23 mouse cellular contexts compared by ENCODE assay signal in the genomic region with DNA sequence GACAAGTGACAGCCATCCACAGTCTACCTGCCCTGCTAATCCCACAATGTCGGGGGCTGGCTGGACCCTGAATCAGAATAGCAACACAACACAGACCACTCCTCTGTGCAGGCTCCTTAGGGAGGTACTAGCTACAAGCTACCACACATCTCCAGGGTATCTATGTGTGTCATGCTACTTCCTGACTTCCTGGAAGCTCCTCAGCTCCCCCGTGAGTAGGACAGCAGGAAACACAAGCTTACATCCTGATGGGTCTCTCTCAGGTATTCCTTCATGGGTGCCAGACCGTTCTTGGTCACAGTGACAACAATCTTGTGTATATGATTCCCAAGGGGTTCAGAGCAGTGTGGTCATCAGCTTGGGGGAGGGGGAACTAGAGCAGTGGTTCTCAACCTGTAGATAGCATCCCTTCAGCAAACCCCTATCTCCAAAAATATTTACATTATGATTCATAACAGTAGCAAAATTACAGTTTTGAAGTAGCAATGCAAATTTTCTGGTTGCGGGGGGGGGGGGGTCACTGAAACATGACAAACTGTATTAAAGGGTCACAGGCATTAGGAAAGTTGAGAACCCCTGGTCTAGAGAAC.
A peak's percentile ranks its signal among the peaks of the same experiment; 100 is the strongest.
DNase-seq lines count a peak whose midpoint lies in the region; TF ChIP-seq lines count a peak whose summit lies in the region.
"Had no signal": no experiment of that assay in that cellular context is flagged by ENCODE, and none has a peak within 500 bp of the region (broad histone marks: within the 10 kb centered on the region; RNA-seq: fewer than 3 reads in every experiment).

No protein-coding gene starts in this region.

- H3K27ac ChIP-seq in layer of hippocampus, adult 2 months, result no peak overlapping the region
- H3K27ac ChIP-seq: embryonic facial prominence, embryonic 13.5 days; forebrain, embryonic 13.5 days; hindbrain, embryonic 10.5 days; limb, embryonic 15.5 days; midbrain, embryonic 12.5 days; stomach, embryonic 15.5 days had no signal

- H3K4me3 ChIP-seq in layer of hippocampus, adult 2 months, result no peak overlapping the region
- H3K4me3 ChIP-seq: embryonic facial prominence, embryonic 13.5 days; forebrain, embryonic 13.5 days; hindbrain, embryonic 10.5 days; limb, embryonic 15.5 days; midbrain, embryonic 12.5 days; stomach, embryonic 15.5 days had no signal

- DNase-seq in layer of hippocampus, adult 2 months (ENCODE audit: low spot score in 2 of 2), result no peak
- no peak for DNase-seq in layer of hippocampus, postnatal 10 days (ENCODE audit: low spot score in 2 of 2)
- DNase-seq in CD4-positive, CD25-positive, alpha-beta regulatory T cell, adult 2 months (ENCODE audit: low read depth, low spot score), result peak; percentile 60
- DNase-seq in induced T-regulatory cell, adult 2 months (ENCODE audit: low read depth), result peak; percentile 77
- peak; percentile 42 for DNase-seq in thymus, postnatal 14 days
- DNase-seq in adrenal gland, adult (ENCODE audit: inconsistent age in 2 of 2, low spot score in 1 of 2), result no peak
- DNase-seq in gastrocnemius, postnatal 25 days, result no peak
- no peak for DNase-seq in cerebellum, adult 11 months
- DNase-seq: adrenal gland, postnatal 10 days; cerebellum, adult 2 months; cerebellum, postnatal 25 days; embryo, embryonic 11 days; heart, postnatal 10 days; kidney, postnatal 4 days; layer of hippocampus, adult 9-11 months; left cerebral cortex, postnatal 4 days; lung, postnatal 10 days had no signal

- TF ChIP-seq CTCF in layer of hippocampus, adult 2 months (conservative IDR thresholded peaks at IDR 0.05), result peak; percentile 22; the same call in 1 of the 2 replicates

Comparison
In these comparisons a context has a peak if more than half of its experiments do, and no peak if none do; other contexts are left out.
1. DNase-seq: peak in CD4-positive, CD25-positive, alpha-beta regulatory T cell, adult 2 months (single experiment), induced T-regulatory cell, adult 2 months (single experiment) and thymus, postnatal 14 days (single experiment); none in layer of hippocampus, adult 2 months (0 of 2), layer of hippocampus, postnatal 10 days (0 of 2), adrenal gland, adult (0 of 2), gastrocnemius, postnatal 25 days (single experiment) and cerebellum, adult 11 months (single experiment).